ENCODE assay signal across 10 mouse cellular contexts in the genomic region with DNA sequence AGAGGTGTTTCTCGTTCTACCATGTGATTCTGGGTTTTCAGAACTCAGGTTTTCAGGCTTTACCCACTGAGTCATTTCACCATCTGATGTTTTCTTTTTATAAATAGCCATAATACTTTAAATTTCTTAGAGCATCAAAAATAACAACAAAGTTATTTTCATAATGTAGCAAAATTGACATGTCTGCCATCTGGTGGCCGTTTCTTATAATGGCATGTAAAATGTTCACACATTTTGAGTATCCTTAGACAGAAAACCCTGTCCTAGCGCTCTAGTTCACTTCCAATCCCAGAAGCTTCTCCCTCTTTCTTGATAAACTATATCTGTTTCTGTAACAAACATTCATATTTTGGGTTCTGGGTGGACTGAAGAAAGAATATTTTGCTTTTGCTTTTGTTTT. TPM values are rescaled to one million over a fixed set of nuclear protein-coding genes. Genes with fewer than 3 reads are reported as not detected.
DNase-seq lines count a peak whose midpoint lies in the region; ATAC-seq and TF ChIP-seq lines count a peak whose summit lies in the region.
"Had no signal": no experiment of that assay in that cellular context is flagged by ENCODE, and none has a peak within 500 bp of the region (broad histone marks: within the 10 kb centered on the region; RNA-seq: fewer than 3 reads in every experiment).

No protein-coding gene starts in this region.

- no peak overlapping the region for H3K4me3 ChIP-seq in heart, postnatal 0 days (ENCODE audit: low read depth, low read length)
- no peak overlapping the region for H3K4me3 ChIP-seq in thymus, adult 2 months (ENCODE audit: control insufficient read depth, insufficient read depth, low read length)
- H3K4me3 ChIP-seq: embryonic facial prominence, embryonic 12.5 days; limb, embryonic 15.5 days had no signal

- no peaks in the 10 kb centered on the region for H3K4me1 ChIP-seq in heart, postnatal 0 days (ENCODE audit: control insufficient read depth, insufficient read depth)
- peaks cover 15% of the 10 kb centered on the region for H3K4me1 ChIP-seq in thymus, adult 2 months (replicated peaks; ENCODE audit: control insufficient read depth, insufficient read depth, low read length)
- H3K4me1 ChIP-seq: embryonic facial prominence, embryonic 12.5 days; limb, embryonic 15.5 days had no signal

- peak overlapping the region; percentile 23; the same call in 1 of the 2 replicates for H3K4me2 ChIP-seq in heart, postnatal 0 days (ENCODE audit: low read depth, low read length)
- H3K4me2 ChIP-seq: embryonic facial prominence, embryonic 12.5 days; limb, embryonic 15.5 days had no signal

- H3K36me3 ChIP-seq in heart, postnatal 0 days (replicated peaks; ENCODE audit: control insufficient read depth, insufficient read depth, low read length), result no peaks in the 10 kb centered on the region
- H3K36me3 ChIP-seq in thymus, adult 2 months (ENCODE audit: control insufficient read depth, insufficient read depth, low read length), result peaks cover 78% of the 10 kb centered on the region
- H3K36me3 ChIP-seq: embryonic facial prominence, embryonic 12.5 days; limb, embryonic 15.5 days had no signal

- WGBS in heart, postnatal 0 days, result 19% methylated on average over 3 of the region's 3 CpGs
- WGBS in thymus, adult 2 months, result 40% methylated on average over 3 of the region's 3 CpGs

- no peak overlapping the region for H3K9ac ChIP-seq in heart, postnatal 0 days (replicated peaks; ENCODE audit: low read depth, low read length)
- H3K9ac ChIP-seq: embryonic facial prominence, embryonic 12.5 days; limb, embryonic 15.5 days had no signal

- peak; percentile 63 for TF ChIP-seq CTCF in heart, postnatal 0 days (IDR thresholded peaks at IDR 0.05; ENCODE audit: low read depth)
- TF ChIP-seq CTCF in thymus, adult 2 months (IDR thresholded peaks at IDR 0.05; ENCODE audit: borderline replicate concordance, control insufficient read depth, extremely low read depth, insufficient read depth, low read length, poor library complexity), result no peak

- TF ChIP-seq EP300 in heart, postnatal 0 days (IDR thresholded peaks at IDR 0.05; ENCODE audit: low read depth), result no peak

- no peaks in the 10 kb centered on the region for H3K27me3 ChIP-seq in heart, postnatal 0 days (ENCODE audit: control insufficient read depth, insufficient read depth, low read length)
- H3K27me3 ChIP-seq in thymus, adult 2 months (ENCODE audit: control insufficient read depth, insufficient read depth, low read length), result no peaks in the 10 kb centered on the region
- H3K27me3 ChIP-seq: embryonic facial prominence, embryonic 12.5 days; limb, embryonic 15.5 days had no signal

- TF ChIP-seq POLR2A in thymus, adult 2 months (IDR thresholded peaks at IDR 0.05; ENCODE audit: control insufficient read depth, extremely low read depth, insufficient read depth, low read length, poor library complexity), result no peak

- no peaks in the 10 kb centered on the region for H3K9me3 ChIP-seq in heart, postnatal 0 days (replicated peaks; ENCODE audit: control insufficient read depth, low read length)
- H3K9me3 ChIP-seq: embryonic facial prominence, embryonic 12.5 days; limb, embryonic 15.5 days had no signal

- H3K27ac ChIP-seq in heart, postnatal 0 days (ENCODE audit: low read depth), result no peak overlapping the region
- no peak overlapping the region; the same call in 1 of the 2 replicates for H3K27ac ChIP-seq in thymus, adult 2 months (ENCODE audit: control insufficient read depth, insufficient read depth, low read length)
- H3K27ac ChIP-seq: embryonic facial prominence, embryonic 12.5 days; limb, embryonic 15.5 days had no signal

- no peak for ATAC-seq in heart, postnatal 0 days (ENCODE audit: insufficient read depth, low read depth)
- peak; percentile 51 for ATAC-seq in inflammation-experienced regulatory T-cells, adult 6 months
- ATAC-seq in frontal cortex, adult (ENCODE audit: low TSS enrichment), result no peak; the same call in 1 of the 2 replicates

- peak; percentile 71 for DNase-seq in heart, postnatal 0 days (ENCODE audit: low spot score)
- DNase-seq in heart, adult 11 months, result no peak
- DNase-seq in thymus, adult 2 months, result peak; percentile 59
- no peak for DNase-seq in thymus, adult 18-20 months
- DNase-seq in c-Kit-positive CD71-positive TER-119-negative erythroid progenitor cells, embryonic 14.5 days (ENCODE audit: low read depth), result peak; percentile 57
- DNase-seq in mesoderm, embryonic 11.5 days (ENCODE audit: low read depth, low spot score), result peak; percentile 50

RNA-seq across cellular contexts. Expression of gene Rsbn1, which starts 26.3 kb away (rescaled TPM):
- 5.2 and 7.9 TPM in 2 replicates for total RNA-seq in heart, postnatal 0 days (2014; rRNA removed; ENCODE audit: low replicate concordance)
- polyA plus RNA-seq in heart, postnatal 0 days (2015; fragmentation: Nextera tagmentation; extraction: Ambion mirVana), result 4.7 and 4.8 TPM in 2 replicates
- 10.9 and 12.9 TPM in 2 replicates for polyA plus RNA-seq in thymus, adult 2 months (2012; rRNA removed)
- polyA plus RNA-seq in inflammation-experienced regulatory T-cells, adult 6 months (2017; shearing (Covaris generic)), result 10 to 100 TPM; 10.5 to 11.8 (median 11.2) TPM

RNA-seq across cellular contexts. Expression of gene Ptpn22, which starts 28.0 kb away (rescaled TPM):
- total RNA-seq in heart, postnatal 0 days (2014; rRNA removed; ENCODE audit: low replicate concordance), result 0.11 TPM in 1 of 2 replicates, not detected in the other
- polyA plus RNA-seq in heart, postnatal 0 days (2015; fragmentation: Nextera tagmentation; extraction: Ambion mirVana), result 0.77 and 0.84 TPM in 2 replicates
- polyA plus RNA-seq in thymus, adult 2 months (2012; rRNA removed), result 60.4 and 68.3 TPM in 2 replicates
- polyA plus RNA-seq in inflammation-experienced regulatory T-cells, adult 6 months (2017; shearing (Covaris generic)), result 100 to 1,000 TPM; 410 to 567 (median 415) TPM

RNA-seq across cellular contexts. Expression of gene Bcl2l15, which starts 55.2 kb away (rescaled TPM):
- not detected in 2 replicates for total RNA-seq in heart, postnatal 0 days (2014; rRNA removed; ENCODE audit: low replicate concordance)
- polyA plus RNA-seq in heart, postnatal 0 days (2015; fragmentation: Nextera tagmentation; extraction: Ambion mirVana), result 0.15 and 0.25 TPM in 2 replicates
- 0.37 and 0.84 TPM in 2 replicates for polyA plus RNA-seq in thymus, adult 2 months (2012; rRNA removed)
- 1 to 10 TPM in 2 of 3 experiments, under 1 TPM in 1; 0.93 to 9.9 (median 6.3) TPM for polyA plus RNA-seq in inflammation-experienced regulatory T-cells, adult 6 months (2017; shearing (Covaris generic))
- polyA plus RNA-seq: embryonic facial prominence, embryonic 12.5 days had no signal

Comparison
In these comparisons a context has a peak if more than half of its experiments do, and no peak if none do; other contexts are left out.
1. DNase-seq: peak in heart, postnatal 0 days (single experiment), thymus, adult 2 months (single experiment), c-Kit-positive CD71-positive TER-119-negative erythroid progenitor cells, embryonic 14.5 days (single experiment) and mesoderm, embryonic 11.5 days (single experiment); none in heart, adult 11 months (single experiment) and thymus, adult 18-20 months (0 of 2).
2. RNA of gene Ptpn22, which starts 28.0 kb away (polyA plus RNA-seq): 410 to 567 TPM in inflammation-experienced regulatory T-cells, adult 6 months and 60.4 to 68.3 TPM in thymus, adult 2 months; 0.77 to 0.84 TPM in heart, postnatal 0 days; every median in the first group is over 10 times any median in the second.